Mouse (Mus musculus): ENCODE measurements around the gene Ccdc42. TPM values are rescaled to one million over a fixed set of nuclear protein-coding genes. Genes with fewer than 3 reads are reported as not detected.

Gene Ccdc42
- total and polyA plus RNA-seq, 3 experiments, result not detected

- H3K9ac ChIP-seq (ENCODE audit: control insufficient read depth, low read depth, low read length, poor library complexity, severe bottlenecking), result no peak overlapping the region
- TF ChIP-seq CTCF (IDR thresholded peaks at IDR 0.05 in 2 of 3, conservative IDR thresholded peaks at IDR 0.05 in 1 of 3; ENCODE audit: control insufficient read depth in 1 of 3, insufficient read depth in 1 of 3, low read depth in 2 of 3, low read length in 3 of 3, poor library complexity in 1 of 3, severe bottlenecking in 1 of 3) (no peak), MYB (IDR thresholded peaks at IDR 0.05; ENCODE audit: low read depth, low read length) (no peak), MAFK (IDR thresholded peaks at IDR 0.05; ENCODE audit: borderline replicate concordance, low read depth, low read length) (no peak), MEF2A (IDR thresholded peaks at IDR 0.05; ENCODE audit: extremely low read depth, insufficient replicate concordance, low read depth, low read length, poor library complexity, severe bottlenecking) (no peak), USF1 (IDR thresholded peaks at IDR 0.05; ENCODE audit: low read depth, low read length) (no peak), SMC3 (IDR thresholded peaks at IDR 0.05; ENCODE audit: low read depth, low read length) (no peak), KAT2A (conservative IDR thresholded peaks at IDR 0.05; ENCODE audit: low read depth, low read length) (no peak), SIN3A (IDR thresholded peaks at IDR 0.05; ENCODE audit: low read length) (no peak), CHD2 (IDR thresholded peaks at IDR 0.05; ENCODE audit: low read length) (no peak), CHD1 (IDR thresholded peaks at IDR 0.05; ENCODE audit: low read depth, low read length) (no peak), ZKSCAN1 (IDR thresholded peaks at IDR 0.05; ENCODE audit: low read depth, low read length) (no peak), TAL1 (IDR thresholded peaks at IDR 0.05; ENCODE audit: low read length) (no peak), POLR2AphosphoS2 (IDR thresholded peaks at IDR 0.05; ENCODE audit: low read length) (no peak), ZNF384 (IDR thresholded peaks at IDR 0.05; ENCODE audit: low read depth, low read length) (no peak), RCOR1 (IDR thresholded peaks at IDR 0.05; ENCODE audit: low read depth, low read length) (no peak), NELFE (IDR thresholded peaks at IDR 0.05; ENCODE audit: low read depth, low read length) (no peak), BHLHE40 (IDR thresholded peaks at IDR 0.05; ENCODE audit: borderline replicate concordance, low read depth, low read length) (no peak)
- no peaks in the 10 kb centered on the region for H3K4me1 ChIP-seq (ENCODE audit: control insufficient read depth in 1 of 2, insufficient read depth in 2 of 2, low read length in 2 of 2)
- no peak overlapping the region for H3K27ac ChIP-seq (ENCODE audit: control insufficient read depth, low read depth, low read length)
- H3K4me3 ChIP-seq (ENCODE audit: control insufficient read depth in 1 of 2, insufficient read depth in 1 of 2, low read depth in 2 of 2, low read length in 2 of 2), result no peak overlapping the region
- no peaks in the 10 kb centered on the region for H3K36me3 ChIP-seq (ENCODE audit: control insufficient read depth in 1 of 2, insufficient read depth in 2 of 2, low read length in 2 of 2)
- H3K79me2 ChIP-seq (ENCODE audit: control insufficient read depth, insufficient read depth, low read length, poor library complexity), result no peaks in the 10 kb centered on the region
- peaks cover 0 to 2% of the 10 kb centered on the region in 2 experiments; a peak in 1 of 4 replicates for H3K27me3 ChIP-seq (ENCODE audit: control insufficient read depth in 1 of 2, insufficient read depth in 2 of 2, low read length in 2 of 2)
- DNase-seq (ENCODE audit: low read depth, low spot score), result no peak
- H3K9me3 ChIP-seq (replicated peaks; ENCODE audit: insufficient read depth, low read length), result no peaks in the 10 kb centered on the region
Observed at GRCm38 (mm10) chr11:68547484-68547883, 39.3 kb upstream of the Ccdc42 start.

- H3K9ac ChIP-seq (ENCODE audit: control insufficient read depth, low read depth, low read length, poor library complexity, severe bottlenecking), result no peak overlapping the region
- H3K9me3 ChIP-seq (replicated peaks; ENCODE audit: insufficient read depth, low read length), result no peaks in the 10 kb centered on the region
- TF ChIP-seq EP300 (IDR thresholded peaks at IDR 0.05; ENCODE audit: low read depth in 1 of 2, low read length in 2 of 2) (no peak), ZC3H11A (IDR thresholded peaks at IDR 0.05; ENCODE audit: low read depth, low read length) (peak; percentile 78), CTCF (IDR thresholded peaks at IDR 0.05 in 2 of 3, conservative IDR thresholded peaks at IDR 0.05 in 1 of 3; ENCODE audit: control insufficient read depth in 1 of 3, insufficient read depth in 1 of 3, low read depth in 2 of 3, low read length in 3 of 3, poor library complexity in 1 of 3, severe bottlenecking in 1 of 3) (peak; percentile 91 to 96 (median 95)), RAD21 (IDR thresholded peaks at IDR 0.05; ENCODE audit: low read depth, low read length) (peak; percentile 87), POLR2AphosphoS2 (IDR thresholded peaks at IDR 0.05; ENCODE audit: low read length) (no peak), BHLHE40 (IDR thresholded peaks at IDR 0.05; ENCODE audit: borderline replicate concordance, low read depth, low read length) (peak; percentile 6; the same call in 1 of the 2 replicates), MYC (IDR thresholded peaks at IDR 0.05; ENCODE audit: low read depth, low read length) (0 out of 2 replicates have a peak, but pooled peaks have one; percentile 27), SMC3 (IDR thresholded peaks at IDR 0.05; ENCODE audit: low read depth, low read length) (peak; percentile 96), MEF2A (IDR thresholded peaks at IDR 0.05; ENCODE audit: extremely low read depth, insufficient replicate concordance, low read depth, low read length, poor library complexity, severe bottlenecking) (no peak)
- H3K27ac ChIP-seq (ENCODE audit: control insufficient read depth, low read depth, low read length), result no peak overlapping the region
- DNase-seq (ENCODE audit: low read depth, low spot score), result peak; percentile 65
- no peak overlapping the region for H3K4me3 ChIP-seq (ENCODE audit: control insufficient read depth in 1 of 2, insufficient read depth in 1 of 2, low read depth in 2 of 2, low read length in 2 of 2)
- H3K79me2 ChIP-seq (ENCODE audit: control insufficient read depth, insufficient read depth, low read length, poor library complexity), result no peaks in the 10 kb centered on the region
- H3K4me1 ChIP-seq (ENCODE audit: control insufficient read depth in 1 of 2, insufficient read depth in 2 of 2, low read length in 2 of 2), result no peaks in the 10 kb centered on the region
- no peaks in the 10 kb centered on the region for H3K36me3 ChIP-seq (ENCODE audit: control insufficient read depth in 1 of 2, insufficient read depth in 2 of 2, low read length in 2 of 2)
- H3K27me3 ChIP-seq (ENCODE audit: control insufficient read depth in 1 of 2, insufficient read depth in 2 of 2, low read length in 2 of 2), result no peaks in the 10 kb centered on the region
Observed at GRCm38 (mm10) chr11:68549597-68549996, 37.2 kb upstream of the Ccdc42 start.

All from MEL (cell line).